Mouse (Mus musculus): ENCODE measurements at regions not wholly inside any gene's neighbourhood (a gene's known extent, or its start where the extent isn't known, plus 50 kb on each side); places are given as distances from the start of the nearest gene placed in this dataset.

- no peak for DNase-seq (ENCODE audit: low spot score in 2 of 2)
Observed at GRCm38 (mm10) chr1:35786241-35786640, 282.0 kb upstream of the Hs6st1 start.

GRCm38 (mm10) chr1:35786668-35787213 is 281.5 kb upstream of the Hs6st1 start:
- DNase-seq (ENCODE audit: low spot score in 2 of 2), result no peak

GRCm38 (mm10) chr1:35797064-35797463 is 271.1 kb upstream of the Hs6st1 start:
- DNase-seq (ENCODE audit: low spot score in 2 of 2), result no peak

- DNase-seq (ENCODE audit: low spot score in 2 of 2), result no peak
Observed at GRCm38 (mm10) chr1:35797526-35797925, 270.7 kb upstream of the Hs6st1 start.

- DNase-seq (ENCODE audit: low spot score in 2 of 2), result no peak
Observed at GRCm38 (mm10) chr1:35805546-35805945, 262.7 kb upstream of the Hs6st1 start.

GRCm38 (mm10) chr1:35806329-35806728 is 261.9 kb upstream of the Hs6st1 start:
- DNase-seq (ENCODE audit: low spot score in 2 of 2), result no peak

- no peak for DNase-seq (ENCODE audit: low spot score in 2 of 2)
Observed at GRCm38 (mm10) chr1:35806731-35807130, 261.5 kb upstream of the Hs6st1 start.

GRCm38 (mm10) chr1:35808894-35809293 is 259.3 kb upstream of the Hs6st1 start:
- no peak for DNase-seq (ENCODE audit: low spot score in 2 of 2)

GRCm38 (mm10) chr1:35809341-35809740 is 258.9 kb upstream of the Hs6st1 start:
- no peak for DNase-seq (ENCODE audit: low spot score in 2 of 2)

- no peak for DNase-seq (ENCODE audit: low spot score in 2 of 2)
Observed at GRCm38 (mm10) chr1:35810571-35811342, 257.4 kb upstream of the Hs6st1 start.

GRCm38 (mm10) chr1:35811380-35811779 is 256.8 kb upstream of the Hs6st1 start:
- no peak for DNase-seq (ENCODE audit: low spot score in 2 of 2)

GRCm38 (mm10) chr1:35811795-35812194 is 256.4 kb upstream of the Hs6st1 start:
- DNase-seq (ENCODE audit: low spot score in 2 of 2), result no peak

- no peak for DNase-seq (ENCODE audit: low spot score in 2 of 2)
Observed at GRCm38 (mm10) chr1:35813625-35814024, 254.6 kb upstream of the Hs6st1 start.

- no peak for DNase-seq (ENCODE audit: low spot score in 2 of 2)
Observed at GRCm38 (mm10) chr1:35814207-35814606, 254.0 kb upstream of the Hs6st1 start.

GRCm38 (mm10) chr1:35814751-35815150 is 253.4 kb upstream of the Hs6st1 start:
- DNase-seq (ENCODE audit: low spot score in 2 of 2), result no peak

- DNase-seq (ENCODE audit: low spot score in 2 of 2), result no peak
Observed at GRCm38 (mm10) chr1:35821791-35822190, 246.4 kb upstream of the Hs6st1 start.

- DNase-seq (ENCODE audit: low spot score in 2 of 2), result no peak
Observed at GRCm38 (mm10) chr1:35822376-35823202, 245.6 kb upstream of the Hs6st1 start.

- no peak for DNase-seq (ENCODE audit: low spot score in 2 of 2)
Observed at GRCm38 (mm10) chr1:35823496-35823895, 244.7 kb upstream of the Hs6st1 start.

GRCm38 (mm10) chr1:35823981-35824880 is 244.0 kb upstream of the Hs6st1 start:
- DNase-seq (ENCODE audit: low spot score in 2 of 2), result no peak

- no peak for DNase-seq (ENCODE audit: low spot score in 2 of 2)
Observed at GRCm38 (mm10) chr1:35825531-35825966, 242.7 kb upstream of the Hs6st1 start.

GRCm38 (mm10) chr1:35826575-35827114 is 241.6 kb upstream of the Hs6st1 start:
- DNase-seq (ENCODE audit: low spot score in 2 of 2), result no peak
